Mouse (Mus musculus): Measurements from ENCODE around the gene P2ry6.
A peak's percentile ranks its signal among the peaks of the same experiment; 100 is the strongest.

P2ry6 gene

GRCm38 (mm10) chr7:100942789-100943615 lies 31.4 kb downstream of the P2ry6 start:
- DNase-seq (ENCODE audit: low spot score in 2 of 2) = peak; percentile 58 to 67

DNA sequence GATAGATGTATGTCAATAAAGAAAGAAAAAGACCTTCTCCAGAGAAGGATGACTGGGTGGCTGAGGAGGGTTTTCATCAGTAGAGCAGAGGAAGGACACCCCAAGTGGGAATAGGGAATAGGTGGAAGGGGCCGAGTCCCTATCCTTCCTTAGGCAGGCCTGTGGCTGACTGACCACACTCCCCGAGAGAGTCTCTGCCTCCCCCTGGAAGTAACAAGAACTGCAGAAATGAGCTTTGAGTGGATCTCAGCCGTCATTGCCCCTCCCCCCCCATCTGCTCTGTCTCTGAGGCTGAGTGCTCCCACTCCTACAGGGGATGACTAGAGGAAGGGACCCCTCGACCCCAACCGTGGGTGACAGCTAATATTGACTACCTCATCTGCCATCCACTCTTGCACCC lies 33.3 kb downstream of the P2ry6 start:
- DNase-seq (ENCODE audit: low spot score in 2 of 2) = no peak

GRCm38 (mm10) chr7:100938106-100938505 lies 36.3 kb downstream of the P2ry6 start:
- no peak for DNase-seq (ENCODE audit: low spot score in 2 of 2)

GRCm38 (mm10) chr7:100937481-100937880 lies 37.0 kb downstream of the P2ry6 start:
- DNase-seq (ENCODE audit: low spot score in 2 of 2) = no peak

DNA sequence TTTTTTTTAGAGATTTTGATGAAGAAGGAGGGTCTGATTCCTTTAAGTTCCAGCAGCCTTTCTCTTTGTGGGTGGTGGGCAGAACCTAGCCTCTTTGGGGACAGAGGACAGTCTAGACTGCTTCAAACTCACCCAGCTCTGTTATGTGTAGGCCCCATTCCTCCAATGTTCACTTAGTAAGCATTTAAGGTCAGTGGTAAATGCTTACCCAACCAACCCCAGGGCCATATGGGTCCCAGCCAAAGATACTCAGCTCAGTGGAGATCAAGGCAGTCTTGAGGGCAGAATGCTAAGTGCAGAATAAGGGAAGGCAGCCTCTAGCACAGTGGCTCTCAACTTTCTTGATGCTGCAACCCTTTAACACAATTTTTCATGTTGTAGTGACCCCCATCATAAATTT lies 40.9 kb downstream of the P2ry6 start:
- no peak for DNase-seq (ENCODE audit: low spot score in 2 of 2)

DNA sequence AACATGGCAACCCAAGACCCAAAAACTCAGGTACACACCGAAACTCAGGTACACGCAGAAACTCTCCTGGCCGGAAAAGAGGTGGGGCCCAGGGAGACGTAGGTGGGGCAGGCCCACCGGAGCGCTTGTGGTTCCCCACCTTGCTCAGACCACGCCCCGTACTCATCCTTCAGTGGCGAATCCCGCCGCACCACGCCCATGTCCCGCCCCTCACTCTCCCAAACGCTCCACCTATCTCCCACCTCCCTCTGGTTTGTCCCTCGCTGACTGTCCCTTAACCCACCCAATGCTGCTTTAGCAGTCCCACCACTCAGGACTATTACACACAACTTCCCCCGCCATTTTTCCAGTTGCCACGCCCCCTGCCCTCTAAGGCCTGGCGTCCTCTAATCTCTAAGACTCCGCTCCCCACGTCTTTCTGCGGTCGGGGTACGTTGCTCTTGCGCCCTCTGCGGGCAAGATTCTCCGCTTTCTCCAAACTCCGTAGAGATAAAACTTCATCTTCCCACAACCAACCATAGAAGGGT lies 41.9 kb downstream of the P2ry6 start:
- DNase-seq (ENCODE audit: low spot score in 2 of 2) = peak; percentile 50 to 52

GRCm38 (mm10) chr7:100931926-100932480 lies 42.4 kb downstream of the P2ry6 start, which contains the start of gene Arhgef17:
Gene Arhgef17, minus strand, starts transcription at chr7:100932107.
- no peak for DNase-seq (ENCODE audit: low spot score in 2 of 2)

GRCm38 (mm10) chr7:100931316-100931925 lies 43.0 kb downstream of the P2ry6 start:
- DNase-seq (ENCODE audit: low spot score in 2 of 2) = no peak

GRCm38 (mm10) chr7:100930619-100931315 lies 43.7 kb downstream of the P2ry6 start:
- no peak for DNase-seq (ENCODE audit: low spot score in 2 of 2)

DNA sequence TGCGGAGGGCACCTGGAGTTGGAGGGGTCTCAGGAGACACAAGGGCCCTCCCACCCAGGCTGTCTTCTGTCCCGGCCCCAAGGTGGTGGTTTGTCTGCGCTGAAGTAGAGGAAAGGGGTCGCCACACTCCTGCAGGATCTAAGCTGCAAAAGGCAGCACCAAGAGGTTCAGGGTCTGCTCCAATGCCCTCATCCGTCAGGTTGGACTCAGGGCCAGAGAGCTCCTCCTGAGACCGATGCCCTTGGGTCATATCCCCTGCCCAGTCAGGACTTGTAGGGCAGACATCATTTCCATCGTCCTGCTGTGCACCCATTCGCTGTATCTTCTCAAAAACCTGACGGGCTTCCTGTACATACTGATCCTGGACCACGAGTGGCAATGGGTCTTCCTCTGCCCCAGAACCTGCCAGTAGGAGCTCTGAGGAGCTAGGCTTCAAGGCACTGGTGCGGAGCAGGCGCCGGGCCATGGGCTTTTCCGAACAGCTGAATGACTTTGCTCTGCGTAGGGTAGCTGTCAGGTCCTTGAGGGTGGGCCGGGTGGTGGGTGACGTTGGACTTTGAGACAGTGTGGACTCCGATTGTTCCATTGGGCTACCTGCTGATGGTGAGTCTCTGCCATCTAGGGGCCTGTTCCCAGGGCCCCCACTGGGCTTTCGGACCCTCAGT lies 44.7 kb downstream of the P2ry6 start:
- DNase-seq (ENCODE audit: low spot score in 2 of 2) = no peak

- DNase-seq (ENCODE audit: low spot score in 2 of 2) = no peak
Observed at GRCm38 (mm10) chr7:100928456-100928855, 46.0 kb downstream of the P2ry6 start.

DNA sequence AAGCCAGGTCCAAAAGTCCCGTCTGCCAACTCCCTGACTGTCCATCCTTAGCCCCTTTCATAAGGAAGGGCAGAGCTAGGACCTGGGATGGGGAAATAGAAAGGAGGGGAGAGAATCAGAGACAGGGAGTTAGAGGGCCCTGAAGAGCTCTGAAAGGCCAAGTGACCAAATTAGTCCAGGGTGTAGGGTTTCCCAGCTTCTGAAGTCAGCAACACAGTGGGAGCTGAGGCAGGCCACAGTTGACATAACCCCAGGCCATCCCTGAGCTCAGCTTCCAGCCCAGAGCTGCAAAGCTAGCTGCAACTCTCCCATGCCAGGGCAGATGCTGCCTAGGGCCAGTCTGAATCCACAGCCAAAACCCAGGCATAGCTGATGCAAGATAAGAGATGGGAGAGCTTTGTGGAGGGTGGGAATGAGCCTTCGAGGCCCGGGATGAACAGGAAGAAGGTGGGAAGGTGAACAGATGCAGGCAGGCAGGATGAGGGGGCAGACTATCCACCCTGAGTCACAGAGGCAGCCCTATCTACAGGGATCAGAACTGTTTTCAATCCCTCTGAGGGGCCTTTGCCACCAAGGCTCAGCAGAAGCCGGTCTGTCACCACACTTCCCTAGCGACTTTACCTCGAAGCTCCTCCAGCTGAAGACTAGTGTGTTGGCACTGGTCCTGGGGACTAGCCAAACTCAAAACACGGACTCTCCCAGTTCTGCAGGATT lies 47.0 kb downstream of the P2ry6 start:
- DNase-seq (ENCODE audit: low spot score in 2 of 2) = no peak

GRCm38 (mm10) chr7:100926311-100926923 lies 48.0 kb downstream of the P2ry6 start:
- peak; percentile 43 to 62 for DNase-seq (ENCODE audit: low spot score in 2 of 2)

- no peak for DNase-seq (ENCODE audit: low spot score in 2 of 2)
Observed at GRCm38 (mm10) chr7:100924674-100925445, 49.6 kb downstream of the P2ry6 start.

DNA sequence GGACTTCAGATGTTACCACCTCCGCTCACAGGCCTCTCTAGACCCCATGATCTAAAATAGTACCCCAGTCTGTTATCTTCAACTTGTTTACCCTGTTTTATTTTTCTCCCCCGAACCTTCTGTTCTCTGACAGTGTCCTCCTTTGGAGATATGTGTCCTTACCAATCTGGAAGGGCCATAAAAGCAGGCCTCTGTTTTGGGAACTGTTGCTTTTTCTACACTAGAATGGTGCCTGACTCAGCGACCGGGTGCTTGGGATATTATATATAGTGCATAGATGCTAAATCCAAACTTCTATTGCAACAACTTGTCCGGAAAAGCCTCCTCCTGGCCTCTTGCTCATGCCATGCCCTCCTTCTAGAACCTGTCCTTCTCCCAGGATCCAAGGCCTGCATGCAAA lies 50.2 kb downstream of the P2ry6 start:
- DNase-seq (ENCODE audit: low spot score in 2 of 2) = peak in 1 of 2 experiments; percentile 26

GRCm38 (mm10) chr7:100922907-100923306 lies 51.5 kb downstream of the P2ry6 start:
- no peak for DNase-seq (ENCODE audit: low spot score in 2 of 2)

DNA sequence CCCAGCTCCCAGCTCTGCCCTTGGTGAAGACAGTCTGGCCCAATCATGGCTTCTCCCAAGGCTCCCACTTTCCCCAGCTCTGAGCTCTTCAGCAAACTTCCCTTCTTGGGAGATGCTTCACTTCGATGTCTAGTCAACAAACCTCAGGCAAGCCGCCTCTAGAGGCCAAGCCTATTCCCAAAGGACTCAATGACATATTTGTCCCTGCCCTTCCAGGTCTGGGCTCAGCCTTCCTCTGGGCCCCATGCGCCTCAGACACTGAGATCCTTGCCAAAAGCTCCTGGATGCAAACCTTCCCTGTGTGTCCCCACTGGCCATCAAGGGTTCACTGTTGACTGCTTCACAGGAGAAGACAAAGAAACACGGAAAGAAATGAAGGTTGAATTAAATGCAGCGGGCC lies 53.2 kb downstream of the P2ry6 start:
- DNase-seq (ENCODE audit: low spot score in 2 of 2) = no peak

DNA sequence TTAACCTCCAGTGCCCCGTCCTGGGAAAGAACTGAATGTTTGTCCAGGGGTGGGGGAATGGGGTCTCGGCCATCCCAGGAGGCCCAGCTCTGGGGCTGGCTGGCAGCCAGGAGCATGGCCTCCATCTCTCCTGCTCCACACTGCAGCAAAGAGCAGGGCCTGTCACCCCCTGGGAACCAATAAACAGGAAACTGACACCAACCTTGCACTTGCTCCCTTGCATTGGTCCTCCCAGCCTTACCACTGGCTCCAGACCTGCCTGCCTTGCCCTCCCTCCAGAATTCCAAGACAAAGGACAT lies 54.7 kb downstream of the P2ry6 start:
- no peak for DNase-seq (ENCODE audit: low spot score in 2 of 2)

- no peak for DNase-seq (ENCODE audit: low spot score in 2 of 2)
Observed at GRCm38 (mm10) chr7:100919006-100919808, 55.2 kb downstream of the P2ry6 start.
